Mouse (Mus musculus) MEL (cell line): ENCODE results near the gene Zscan12. TPM values are rescaled to one million over a fixed set of nuclear protein-coding genes. Genes with fewer than 3 reads are reported as not detected.

ENCODE experiments used
- DNase-seq: peaks from one replicate; pipeline ENCODE4 v3.0.0; 2011; ENCODE audit warnings: low read depth, low spot score
- H3K27ac ChIP-seq: 2 replicates; pipeline ENCODE4 v1.5.1; 2012; ENCODE audit warnings: low read depth, mild to moderate bottlenecking, control low read depth, low read length, moderate library complexity; ENCODE audit not compliant: control insufficient read depth
- H3K27me3 ChIP-seq, 2 experiments: fragments of 150-350 bp in 1 of 2; sonication (generic) in 1 of 2; 2 replicates each; pipeline ENCODE4 v1.6.1; 2012; ENCODE audit warnings: low read length in 2 of 2, mild to moderate bottlenecking in 2 of 2, improper control_type of control experiment in 1 of 2, moderate library complexity in 1 of 2; ENCODE audit not compliant: insufficient read depth in 2 of 2, control insufficient read depth in 1 of 2
- H3K36me3 ChIP-seq, 2 experiments: 2 replicates each; pipeline ENCODE4 v1.6.1; 2012 to 2014; ENCODE audit warnings: low read length in 2 of 2, improper control_type of control experiment in 1 of 2, inconsistent platforms in 1 of 2, mild to moderate bottlenecking in 1 of 2; ENCODE audit not compliant: insufficient read depth in 2 of 2, control insufficient read depth in 1 of 2
- H3K4me1 ChIP-seq, 2 experiments: fragments of 150-350 bp in 1 of 2; sonication (generic) in 1 of 2; 2 replicates each; pipeline ENCODE4 v1.6.1; 2012; ENCODE audit warnings: low read length in 2 of 2, improper control_type of control experiment in 1 of 2, mild to moderate bottlenecking in 1 of 2; ENCODE audit not compliant: insufficient read depth in 2 of 2, control insufficient read depth in 1 of 2
- H3K4me3 ChIP-seq, 2 experiments: fragments of 150-350 bp in 1 of 2; sonication (generic) in 1 of 2; 2 replicates each; pipeline ENCODE4 v1.5.1; 2012; ENCODE audit warnings: low read depth in 2 of 2, low read length in 2 of 2, mild to moderate bottlenecking in 2 of 2, moderate library complexity in 2 of 2, control low read depth in 1 of 2, improper control_type of control experiment in 1 of 2; ENCODE audit not compliant: control insufficient read depth in 1 of 2, insufficient read depth in 1 of 2
- H3K79me2 ChIP-seq: 2 replicates; pipeline ENCODE4 v1.6.1; 2012; ENCODE audit warnings: mild to moderate bottlenecking, low read length, moderate library complexity; ENCODE audit not compliant: control insufficient read depth, poor library complexity, insufficient read depth
- H3K9ac ChIP-seq: 2 replicates; pipeline ENCODE4 v1.6.1; 2012; ENCODE audit warnings: low read depth, mild to moderate bottlenecking, control low read depth, low read length, moderate library complexity; ENCODE audit not compliant: control insufficient read depth, poor library complexity, severe bottlenecking
- H3K9me3 ChIP-seq: fragments of 150-350 bp; sonication (generic); replicated peaks from 2 replicates; pipeline ENCODE4 v1.6.1; 2012; ENCODE audit warnings: mild to moderate bottlenecking, low read length, improper control_type of control experiment, moderate library complexity; ENCODE audit not compliant: insufficient read depth
- BHLHE40 ChIP-seq: IDR thresholded peaks from 2 replicates; pipeline ENCODE4 v1.6.1; 2012; ENCODE audit warnings: low read depth, mild to moderate bottlenecking, inconsistent platforms, low read length, improper control_type of control experiment, borderline replicate concordance
- CHD1 ChIP-seq: IDR thresholded peaks from 2 replicates; pipeline ENCODE4 v1.6.1; 2012; ENCODE audit warnings: low read depth, mild to moderate bottlenecking, inconsistent platforms, low read length, improper control_type of control experiment
- CTCF ChIP-seq, 3 experiments: IDR thresholded peaks in 2 of 3; conservative IDR thresholded peaks in 1 of 3; 2 replicates each; pipeline ENCODE4 v1.5.1; 2011 to 2012; ENCODE audit warnings: low read length in 3 of 3, low read depth in 2 of 3, mild to moderate bottlenecking in 2 of 3, improper control_type of control experiment in 1 of 3, inconsistent platforms in 1 of 3, mixed read lengths in 1 of 3, moderate library complexity in 1 of 3; ENCODE audit not compliant: control insufficient read depth in 1 of 3, insufficient read depth in 1 of 3, poor library complexity in 1 of 3, severe bottlenecking in 1 of 3
- E2F4 ChIP-seq: IDR thresholded peaks from 2 replicates; pipeline ENCODE4 v1.6.1; 2011; ENCODE audit warnings: low read depth, low read length, improper control_type of control experiment, borderline replicate concordance
- EP300 ChIP-seq, 2 experiments: IDR thresholded peaks; 2 replicates each; pipeline ENCODE4 v1.6.1; 2011; ENCODE audit warnings: improper control_type of control experiment in 2 of 2, low read length in 2 of 2, low read depth in 1 of 2, mild to moderate bottlenecking in 1 of 2
- ETS1 ChIP-seq: IDR thresholded peaks from 2 replicates; pipeline ENCODE4 v1.6.1; 2012; ENCODE audit warnings: low read depth, mild to moderate bottlenecking, inconsistent platforms, low read length, improper control_type of control experiment, moderate library complexity
- GATA1 ChIP-seq: IDR thresholded peaks from 2 replicates; pipeline ENCODE4 v1.6.1; 2011; ENCODE audit warnings: low read depth, low read length, improper control_type of control experiment
- HCFC1 ChIP-seq: IDR thresholded peaks from 2 replicates; pipeline ENCODE4 v1.6.1; 2012; ENCODE audit warnings: low read depth, mild to moderate bottlenecking, inconsistent platforms, low read length, improper control_type of control experiment, moderate library complexity
- MAFK ChIP-seq: IDR thresholded peaks from 2 replicates; pipeline ENCODE4 v1.6.1; 2011; ENCODE audit warnings: low read depth, mild to moderate bottlenecking, low read length, improper control_type of control experiment, borderline replicate concordance
- MAX ChIP-seq: IDR thresholded peaks from 2 replicates; pipeline ENCODE4 v1.6.1; 2011; ENCODE audit warnings: low read length, improper control_type of control experiment
- MAZ ChIP-seq: IDR thresholded peaks from 2 replicates; pipeline ENCODE4 v1.6.1; 2012; ENCODE audit warnings: low read depth, mild to moderate bottlenecking, inconsistent platforms, low read length, improper control_type of control experiment
- MXI1 ChIP-seq: IDR thresholded peaks from 2 replicates; pipeline ENCODE4 v1.6.1; 2011; ENCODE audit warnings: mild to moderate bottlenecking, low read depth, low read length, improper control_type of control experiment
- MYC ChIP-seq: IDR thresholded peaks from 2 replicates; pipeline ENCODE4 v1.6.1; 2011; ENCODE audit warnings: low read depth, mild to moderate bottlenecking, low read length, improper control_type of control experiment, moderate library complexity
- NELFE ChIP-seq: IDR thresholded peaks from 2 replicates; pipeline ENCODE4 v1.6.1; 2011; ENCODE audit warnings: low read depth, low read length, improper control_type of control experiment
- NRF1 ChIP-seq: IDR thresholded peaks from 2 replicates; pipeline ENCODE4 v1.6.1; 2014; ENCODE audit warnings: low read depth, mild to moderate bottlenecking, inconsistent platforms, low read length, improper control_type of control experiment, moderate library complexity; ENCODE audit not compliant: poor library complexity, insufficient read depth, severe bottlenecking
- POLR2A ChIP-seq, 2 experiments: IDR thresholded peaks; 2 replicates each; pipeline ENCODE4 v1.6.1; 2011 to 2012; ENCODE audit warnings: low read length in 2 of 2, mild to moderate bottlenecking in 2 of 2, control low read depth in 1 of 2, improper control_type of control experiment in 1 of 2, low read depth in 1 of 2, moderate library complexity in 1 of 2; ENCODE audit not compliant: control insufficient read depth in 1 of 2, insufficient read depth in 1 of 2, poor library complexity in 1 of 2
- POLR2AphosphoS5 ChIP-seq: IDR thresholded peaks from 2 replicates; pipeline ENCODE4 v1.6.1; 2012; ENCODE audit warnings: low read depth, borderline replicate concordance, mild to moderate bottlenecking, inconsistent platforms, low read length, moderate library complexity, mixed read lengths
- SMC3 ChIP-seq: IDR thresholded peaks from 2 replicates; pipeline ENCODE4 v1.6.1; 2011; ENCODE audit warnings: low read depth, low read length, improper control_type of control experiment
- TAL1 ChIP-seq: IDR thresholded peaks from 2 replicates; pipeline ENCODE4 v1.6.1; 2012; ENCODE audit warnings: mild to moderate bottlenecking, inconsistent platforms, low read length, moderate library complexity, mixed read lengths
- TCF12 ChIP-seq: IDR thresholded peaks from 2 replicates; pipeline ENCODE4 v1.6.1; 2014; ENCODE audit warnings: low read depth, mild to moderate bottlenecking, inconsistent platforms, low read length, improper control_type of control experiment, moderate library complexity
- USF1 ChIP-seq: IDR thresholded peaks from 2 replicates; pipeline ENCODE4 v1.6.1; 2014; ENCODE audit warnings: low read depth, mild to moderate bottlenecking, inconsistent platforms, low read length, improper control_type of control experiment, moderate library complexity
- ZC3H11A ChIP-seq: IDR thresholded peaks from 2 replicates; pipeline ENCODE4 v1.6.1; 2012; ENCODE audit warnings: low read depth, mild to moderate bottlenecking, inconsistent platforms, low read length, improper control_type of control experiment
- ZKSCAN1 ChIP-seq: IDR thresholded peaks from 2 replicates; pipeline ENCODE4 v1.6.1; 2012; ENCODE audit warnings: low read depth, mild to moderate bottlenecking, inconsistent platforms, low read length, improper control_type of control experiment, moderate library complexity
- ZMIZ1 ChIP-seq: IDR thresholded peaks from 2 replicates; pipeline ENCODE4 v1.6.1; 2012; ENCODE audit warnings: low read depth, mild to moderate bottlenecking, inconsistent platforms, low read length, improper control_type of control experiment, moderate library complexity
- ZNF384 ChIP-seq: IDR thresholded peaks from 2 replicates; pipeline ENCODE4 v1.6.1; 2012; ENCODE audit warnings: low read depth, mild to moderate bottlenecking, inconsistent platforms, low read length, improper control_type of control experiment
- polyA plus RNA-seq, 2 experiments: library from polyadenylated mRNA; stranded (reverse) in 1 of 2; unstranded in 1 of 2; fragments of >175 nt in 1 of 2; fragments of >200 nt in 1 of 2; gene quantifications; 2 replicates each; pipeline versions ENCODE4 v1.2.1 to v1.2.4; 2012; ENCODE audit warnings: low replicate concordance in 2 of 2, low read depth in 1 of 2; ENCODE audit not compliant: insufficient read length in 2 of 2, insufficient read depth in 1 of 2, missing spikeins in 1 of 2
- total RNA-seq: library from RNA; depleted of rRNA; stranded (reverse); fragments of 300-350 nt; gene quantifications from 2 replicates; pipeline ENCODE4 v1.2.3, GENCODE M21; 2012

The Zscan12 gene
- total and polyA plus RNA-seq, 3 experiments = 6.8 to 11.1 TPM; not detected in 1

DNA sequence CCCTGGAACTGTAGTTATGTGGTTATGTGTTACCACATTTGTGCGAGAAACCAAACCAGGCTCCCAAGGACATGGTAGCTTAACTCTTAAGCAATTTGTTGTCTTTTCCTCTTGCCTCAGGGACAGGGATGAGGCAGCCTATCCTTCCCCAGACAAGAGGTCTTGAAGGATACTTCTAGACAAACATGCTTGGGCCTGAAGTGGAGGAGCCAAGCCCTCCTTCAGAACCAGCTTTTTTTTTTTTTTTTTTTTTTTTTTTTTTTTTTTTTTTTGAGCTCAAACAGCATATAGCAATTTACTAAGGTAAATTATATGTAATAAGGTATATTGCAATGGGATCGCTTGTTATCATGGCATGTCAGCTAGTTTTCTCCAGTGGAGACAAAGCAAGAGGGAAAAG, 53.1 kb downstream of the Zscan12 start:
- H3K27me3 ChIP-seq = no peaks in the 10 kb centered on the region
- TF ChIP-seq ZNF384 (peak; percentile 69), CHD1 (no peak), POLR2A (IDR thresholded peaks at IDR 0.05; ENCODE audit: control insufficient read depth in 1 of 2, insufficient read depth in 1 of 2, low read depth in 1 of 2, low read length in 2 of 2, poor library complexity in 1 of 2) (no peak), ZC3H11A (no peak), TCF12 (no peak)
- TF ChIP-seq, all 39 proteins: peak for 1
- H3K27ac ChIP-seq = no peak overlapping the region
- no peaks in the 10 kb centered on the region for H3K79me2 ChIP-seq
- H3K4me3 ChIP-seq = no peak overlapping the region
- no peak for DNase-seq
- peaks cover 3 to 5% of the 10 kb centered on the region in 2 experiments; a peak in 3 of 4 replicates for H3K4me1 ChIP-seq
- no peaks in the 10 kb centered on the region for H3K9me3 ChIP-seq
- H3K36me3 ChIP-seq = peaks cover 0 to 5% of the 10 kb centered on the region in 2 experiments; a peak in 2 of 4 replicates
- no peak overlapping the region for H3K9ac ChIP-seq

DNA sequence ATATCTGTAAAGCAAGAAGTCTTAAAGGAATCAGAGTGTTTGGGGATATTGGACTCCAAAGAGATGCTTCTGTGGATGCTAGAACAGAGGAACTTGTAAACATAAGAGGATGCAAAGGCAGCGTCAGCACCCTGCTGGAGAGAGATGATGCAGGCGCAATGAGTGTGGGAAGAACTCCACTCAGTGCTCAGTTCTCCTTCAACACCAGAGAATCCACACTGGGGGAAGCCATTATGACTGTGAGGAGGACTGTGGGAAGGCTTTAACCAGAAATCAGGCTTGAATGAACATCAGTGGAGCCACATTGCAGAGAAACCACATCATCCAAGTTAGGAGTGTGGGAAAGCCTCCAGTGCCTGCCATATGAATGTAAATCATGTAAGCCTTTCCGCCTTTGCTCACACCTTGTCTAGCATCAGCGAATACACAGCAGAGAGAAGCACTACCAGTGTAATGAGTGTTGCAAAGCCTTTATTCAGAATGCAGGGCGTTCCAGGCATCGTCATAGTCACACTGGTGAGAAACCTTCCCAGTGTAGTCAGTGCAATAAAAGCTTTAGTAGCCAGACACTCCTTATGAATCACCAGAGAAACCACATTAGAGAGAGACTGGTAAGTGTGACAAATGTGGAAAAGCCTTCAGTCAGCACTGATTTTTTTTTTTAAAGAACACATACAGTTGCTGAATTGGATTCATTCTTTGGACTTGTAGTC, 54.8 kb downstream of the Zscan12 start:
- Histone ChIP-seq H3K27ac (no peak overlapping the region), H3K9ac (no peak overlapping the region), H3K4me1 (peaks cover 3 to 5% of the 10 kb centered on the region in 2 experiments; a peak in 3 of 4 replicates), H3K36me3 (peaks cover 0 to 5% of the 10 kb centered on the region in 2 experiments; a peak in 2 of 4 replicates), H3K27me3 (no peaks in the 10 kb centered on the region), H3K79me2 (no peaks in the 10 kb centered on the region), H3K9me3 (no peaks in the 10 kb centered on the region), H3K4me3 (no peak overlapping the region)
- TF ChIP-seq ZKSCAN1 (no peak), USF1 (no peak), POLR2AphosphoS5 (no peak), HCFC1 (no peak), MAZ (no peak), NELFE (no peak), MYC (no peak)
- DNase-seq = no peak

DNA sequence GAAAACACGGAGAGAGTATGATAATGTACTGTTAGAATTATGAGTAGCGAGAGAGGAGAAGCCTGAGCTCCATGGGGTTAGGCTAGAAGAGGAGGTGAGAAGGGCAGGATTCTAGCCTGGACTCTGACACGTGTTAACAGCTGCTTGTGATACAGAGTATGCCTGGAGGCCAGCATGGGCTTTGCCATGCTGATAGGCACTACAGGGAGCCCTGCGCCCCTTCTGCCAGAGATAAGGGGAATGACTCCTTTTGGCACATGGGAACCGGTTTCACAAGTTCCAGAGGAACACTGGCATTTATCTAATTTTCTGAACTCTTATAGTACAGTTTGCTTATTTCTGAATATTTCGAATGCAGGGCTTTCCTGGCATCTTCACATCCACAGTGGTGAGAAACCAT, 56.2 kb downstream of the Zscan12 start:
- no peak overlapping the region for H3K27ac ChIP-seq
- peak; percentile 42 for DNase-seq
- no peaks in the 10 kb centered on the region for H3K79me2 ChIP-seq
- no peaks in the 10 kb centered on the region for H3K27me3 ChIP-seq
- H3K36me3 ChIP-seq = peaks cover 0 to 5% of the 10 kb centered on the region in 2 experiments; a peak in 2 of 4 replicates
- no peaks in the 10 kb centered on the region for H3K9me3 ChIP-seq
- H3K9ac ChIP-seq = no peak overlapping the region
- H3K4me3 ChIP-seq = no peak overlapping the region
- H3K4me1 ChIP-seq = peaks cover 2 to 3% of the 10 kb centered on the region in 2 experiments; a peak in 3 of 4 replicates
- 0 out of 4 replicates have a peak, but pooled peaks of 1 of the 2 experiments have one; percentile 40 for TF ChIP-seq EP300 (IDR thresholded peaks at IDR 0.05; ENCODE audit: low read depth in 1 of 2, low read length in 2 of 2)
- no peak for TF ChIP-seq SMC3
- no peak for TF ChIP-seq ZMIZ1
- no peak for TF ChIP-seq ETS1
- TF ChIP-seq E2F4 = no peak
- 0 out of 2 replicates have a peak, but pooled peaks have one; percentile 31 for TF ChIP-seq MXI1
- TF ChIP-seq TAL1 = peak; percentile 51
- no peak for TF ChIP-seq HCFC1
- no peak for TF ChIP-seq ZC3H11A
- TF ChIP-seq CTCF (IDR thresholded peaks at IDR 0.05 in 2 of 3, conservative IDR thresholded peaks at IDR 0.05 in 1 of 3; ENCODE audit: control insufficient read depth in 1 of 3, insufficient read depth in 1 of 3, low read depth in 2 of 3, low read length in 3 of 3, poor library complexity in 1 of 3, severe bottlenecking in 1 of 3) = no peak
- peak; percentile 53 for TF ChIP-seq MAX
- TF ChIP-seq BHLHE40 = no peak
- TF ChIP-seq GATA1 = peak; percentile 59
- TF ChIP-seq NRF1 = no peak
- TF ChIP-seq MAFK = no peak
